Mouse (Mus musculus) B cell, adult 2 months (primary cell): ENCODE results near the gene Fbn1.

ENCODE experiments used
- DNase-seq, 2 experiments: peaks; one replicate each; pipeline ENCODE4 v3.0.0; 2022

Gene Fbn1

GRCm38 (mm10) chr2:125507893-125508292 is at the start of gene Fbn1:
TSS of gene Fbn1 (minus strand) at chr2:125507993.
- DNase-seq, result no peak

- no peak for DNase-seq
Observed at GRCm38 (mm10) chr2:125555830-125556229, 48.0 kb upstream of the Fbn1 start.

- no peak for DNase-seq
Observed at GRCm38 (mm10) chr2:125548806-125549578, 41.2 kb upstream of the Fbn1 start.

GRCm38 (mm10) chr2:125544986-125545385 is 37.2 kb upstream of the Fbn1 start:
- no peak for DNase-seq

GRCm38 (mm10) chr2:125543646-125544045 is 35.9 kb upstream of the Fbn1 start:
- no peak for DNase-seq

- DNase-seq, result no peak
Observed at GRCm38 (mm10) chr2:125541451-125541850, 33.7 kb upstream of the Fbn1 start.

- no peak for DNase-seq
Observed at GRCm38 (mm10) chr2:125540579-125540978, 32.8 kb upstream of the Fbn1 start.

GRCm38 (mm10) chr2:125539640-125540039 is 31.8 kb upstream of the Fbn1 start:
- no peak for DNase-seq

- DNase-seq, result no peak
Observed at GRCm38 (mm10) chr2:125530665-125531064, 22.9 kb upstream of the Fbn1 start.

- DNase-seq, result no peak
Observed at GRCm38 (mm10) chr2:125526566-125526965, 18.8 kb upstream of the Fbn1 start.

- DNase-seq, result no peak
Observed at GRCm38 (mm10) chr2:125525484-125525883, 17.7 kb upstream of the Fbn1 start.

- DNase-seq, result no peak
Observed at GRCm38 (mm10) chr2:125516594-125516993, 8.8 kb upstream of the Fbn1 start.

GRCm38 (mm10) chr2:125515291-125516057 is 7.7 kb upstream of the Fbn1 start:
- DNase-seq, result no peak

- DNase-seq, result no peak
Observed at GRCm38 (mm10) chr2:125514391-125514790, 6.6 kb upstream of the Fbn1 start.

- DNase-seq, result no peak
Observed at GRCm38 (mm10) chr2:125512544-125512943, 4.8 kb upstream of the Fbn1 start.

GRCm38 (mm10) chr2:125511898-125512297 is 4.1 kb upstream of the Fbn1 start:
- no peak for DNase-seq

GRCm38 (mm10) chr2:125510752-125511151 is 3.0 kb upstream of the Fbn1 start:
- no peak for DNase-seq

GRCm38 (mm10) chr2:125508381-125508780 is 588 bp upstream of the Fbn1 start:
- DNase-seq, result no peak

- no peak for DNase-seq
Observed at GRCm38 (mm10) chr2:125506316-125507054, 1.3 kb downstream of the Fbn1 start.

GRCm38 (mm10) chr2:125505746-125506315 is 2.0 kb downstream of the Fbn1 start:
- DNase-seq, result peak in 1 of 2 experiments; percentile 1

GRCm38 (mm10) chr2:125505006-125505745 is 2.6 kb downstream of the Fbn1 start, which contains the start of gene Gm9913:
TSS of gene Gm9913 (plus strand) at chr2:125505089.
- no peak for DNase-seq

GRCm38 (mm10) chr2:125501526-125501925 is 6.3 kb downstream of the Fbn1 start:
- DNase-seq, result no peak
